Mouse (Mus musculus): ENCODE measurements at regions not wholly inside any gene's neighbourhood (a gene's known extent, or its start where the extent isn't known, plus 50 kb on each side); places are given as distances from the start of the nearest gene placed in this dataset.

- TF ChIP-seq GATA1 (IDR thresholded peaks at IDR 0.05; ENCODE audit: low read length): no peak
- TF ChIP-seq TAL1 (IDR thresholded peaks at IDR 0.05; ENCODE audit: low read length): no peak
These were observed 274.4 kb upstream of the Camk1g start for GRCm38 (mm10) chr1:193644506-193644905.
